Mouse (Mus musculus): ENCODE measurements around the gene Nhej1.
A peak's percentile ranks its signal among the peaks of the same experiment; 100 is the strongest.

Gene Nhej1

GRCm38 (mm10) chr1:75124346-75125321, at the start of gene Nhej1:
Gene Nhej1, minus strand, starts transcription at chr1:75125200.
- peak; percentile 97 for DNase-seq (ENCODE audit: extremely low spot score)

GRCm38 (mm10) chr1:75168472-75169464, 43.8 kb upstream of the Nhej1 start, which contains the start of gene Zfand2b:
Gene Zfand2b, plus strand, starts transcription at chr1:75168646.
- DNase-seq (ENCODE audit: extremely low spot score) = peak; percentile 98

- DNase-seq (ENCODE audit: extremely low spot score) = no peak
These were observed 43.1 kb upstream of the Nhej1 start for GRCm38 (mm10) chr1:75168093-75168471.

- DNase-seq (ENCODE audit: extremely low spot score) = no peak
These were observed 35.2 kb upstream of the Nhej1 start for GRCm38 (mm10) chr1:75160256-75160617.

- no peak for DNase-seq (ENCODE audit: extremely low spot score)
These were observed 34.7 kb upstream of the Nhej1 start for GRCm38 (mm10) chr1:75159540-75160255.

GRCm38 (mm10) chr1:75158990-75159389, 34.0 kb upstream of the Nhej1 start:
- no peak for DNase-seq (ENCODE audit: extremely low spot score)

- no peak for DNase-seq (ENCODE audit: extremely low spot score)
These were observed 30.8 kb upstream of the Nhej1 start for GRCm38 (mm10) chr1:75155837-75156236.

- no peak for DNase-seq (ENCODE audit: extremely low spot score)
These were observed 23.7 kb upstream of the Nhej1 start for GRCm38 (mm10) chr1:75148727-75149126.

GRCm38 (mm10) chr1:75147411-75148135, 22.6 kb upstream of the Nhej1 start:
- no peak for DNase-seq (ENCODE audit: extremely low spot score)

- no peak for DNase-seq (ENCODE audit: extremely low spot score)
These were observed 20.6 kb upstream of the Nhej1 start for GRCm38 (mm10) chr1:75145589-75145988.

- DNase-seq (ENCODE audit: extremely low spot score) = peak; percentile 98
These were observed 17.6 kb upstream of the Nhej1 start, which contains the start of the genes Cnppd1 and Retreg2 for GRCm38 (mm10) chr1:75142301-75143261. Gene Cnppd1, minus strand, starts transcription at chr1:75142711. Gene Retreg2, plus strand, starts transcription at chr1:75142778.

GRCm38 (mm10) chr1:75141486-75142190, 16.6 kb upstream of the Nhej1 start:
- DNase-seq (ENCODE audit: extremely low spot score) = peak; percentile 53

GRCm38 (mm10) chr1:75140601-75141190, 15.7 kb upstream of the Nhej1 start:
- DNase-seq (ENCODE audit: extremely low spot score) = no peak

- DNase-seq (ENCODE audit: extremely low spot score) = no peak
These were observed 13.4 kb upstream of the Nhej1 start for GRCm38 (mm10) chr1:75138448-75138847.

- no peak for DNase-seq (ENCODE audit: extremely low spot score)
These were observed 11.7 kb upstream of the Nhej1 start for GRCm38 (mm10) chr1:75136730-75137129.

- no peak for DNase-seq (ENCODE audit: extremely low spot score)
These were observed 11.3 kb upstream of the Nhej1 start for GRCm38 (mm10) chr1:75136293-75136692.

GRCm38 (mm10) chr1:75133421-75134207, 8.6 kb upstream of the Nhej1 start, which contains the start of gene Slc23a3:
Gene Slc23a3, minus strand, starts transcription at chr1:75133890.
- DNase-seq (ENCODE audit: extremely low spot score) = no peak

- DNase-seq (ENCODE audit: extremely low spot score) = no peak
These were observed 3.6 kb upstream of the Nhej1 start for GRCm38 (mm10) chr1:75128641-75129040.

Measured in embryo, embryonic 9.5 days (tissue).